Mouse (Mus musculus): Measurements from ENCODE around the gene Ssna1. TPM values are rescaled to one million over a fixed set of nuclear protein-coding genes. Genes with fewer than 3 reads are reported as not detected.

Gene Ssna1
- total RNA-seq (2023), result 29.1 TPM

GRCm38 (mm10) chr2:25271827-25272511, at the start of gene Ssna1, which contains the start of gene Anapc2:
TSS of gene Ssna1 (minus strand) at chr2:25272438.
TSS of gene Anapc2 (plus strand) at chr2:25272478.

GRCm38 (mm10) chr2:25318971-25319773, 46.9 kb upstream of the Ssna1 start, which contains the start of gene Grin1:
TSS of gene Grin1 (minus strand) at chr2:25319187.

GRCm38 (mm10) chr2:25289651-25290050, 17.4 kb upstream of the Ssna1 start, which contains the start of gene Lrrc26:
TSS of gene Lrrc26 (plus strand) at chr2:25289915.

GRCm38 (mm10) chr2:25287927-25288649, 15.8 kb upstream of the Ssna1 start, which contains the start of gene Tmem210:
TSS of gene Tmem210 (plus strand) at chr2:25288145.

GRCm38 (mm10) chr2:25262291-25262767, 9.9 kb downstream of the Ssna1 start, which contains the start of gene Tprn:
TSS of gene Tprn (plus strand) at chr2:25262618.

GRCm38 (mm10) chr2:25255284-25255779, 16.9 kb downstream of the Ssna1 start, which contains the start of gene Tmem203:
TSS of gene Tmem203 (plus strand) at chr2:25255439.

GRCm38 (mm10) chr2:25246183-25247072, 25.8 kb downstream of the Ssna1 start, which contains the start of gene AL732309.1:
TSS of gene AL732309.1 (minus strand) at chr2:25246863.

GRCm38 (mm10) chr2:25242101-25242506, 30.1 kb downstream of the Ssna1 start, which contains the start of the genes Rnf208 and Cysrt1:
TSS of gene Rnf208 (plus strand) at chr2:25242255.
TSS of gene Cysrt1 (minus strand) at chr2:25242452.

GRCm38 (mm10) chr2:25236614-25237013, 35.6 kb downstream of the Ssna1 start, which contains the start of gene Rnf224:
TSS of gene Rnf224 (minus strand) at chr2:25236787.

GRCm38 (mm10) chr2:25234050-25234449, 38.2 kb downstream of the Ssna1 start, which contains the start of gene Slc34a3:
TSS of gene Slc34a3 (minus strand) at chr2:25234364.

GRCm38 (mm10) chr2:25224492-25224765, 47.8 kb downstream of the Ssna1 start, which contains the start of gene Tubb4b:
TSS of gene Tubb4b (minus strand) at chr2:25224702.

Other genes with a start within 250 kb of the Ssna1 start
- gene Nsmf, start 218.1 kb downstream of the Ssna1 start, total RNA-seq (2023), result 29.2 TPM
- not detected for gene Entpd8, start 192.1 kb downstream of the Ssna1 start, total RNA-seq (2023)
- gene Noxa1, start 177.3 kb downstream of the Ssna1 start, total RNA-seq (2023), result not detected
- gene Nrarp, start 91.7 kb downstream of the Ssna1 start, total RNA-seq (2023), result 7.0 TPM
- gene Tor4a, start 75.6 kb downstream of the Ssna1 start, total RNA-seq (2023), result 14.4 TPM
- gene Nelfb, start 60.9 kb downstream of the Ssna1 start, total RNA-seq (2023), result 53.8 TPM
- gene Stpg3, start 57.8 kb downstream of the Ssna1 start, total RNA-seq (2023), result not detected
- not detected for gene Fam166a, start 53.7 kb downstream of the Ssna1 start, total RNA-seq (2023)
- 103 TPM for gene Tubb4b, start 47.7 kb downstream of the Ssna1 start, total RNA-seq (2023)
- not detected for gene Slc34a3, start 38.1 kb downstream of the Ssna1 start, total RNA-seq (2023)
- not detected for gene Rnf224, start 35.7 kb downstream of the Ssna1 start, total RNA-seq (2023)
- 0.50 TPM for gene Rnf208, start 30.2 kb downstream of the Ssna1 start, total RNA-seq (2023)
- gene Cysrt1, start 30.0 kb downstream of the Ssna1 start, total RNA-seq (2023), result not detected
- gene AL732309.1, start 25.6 kb downstream of the Ssna1 start, total RNA-seq (2023), result 12.5 TPM
- 19.2 TPM for gene Tmem203, start 17.0 kb downstream of the Ssna1 start, total RNA-seq (2023)
- 19.1 TPM for gene Tprn, start 9.8 kb downstream of the Ssna1 start, total RNA-seq (2023)
- 100 TPM for gene Anapc2, start within 50 bp of the Ssna1 start, total RNA-seq (2023)
- not detected for gene Tmem210, start 15.7 kb upstream of the Ssna1 start, total RNA-seq (2023)
- not detected for gene Lrrc26, start 17.5 kb upstream of the Ssna1 start, total RNA-seq (2023)
- not detected for gene Grin1, start 46.7 kb upstream of the Ssna1 start, total RNA-seq (2023)
- gene Man1b1, start 59.9 kb upstream of the Ssna1 start, total RNA-seq (2023), result 44.3 TPM
- 16.8 TPM for gene Dpp7, start 83.9 kb upstream of the Ssna1 start, total RNA-seq (2023)
- gene Uap1l1, start 93.2 kb upstream of the Ssna1 start, total RNA-seq (2023), result 5.7 TPM
- gene Sapcd2, start 99.9 kb upstream of the Ssna1 start, total RNA-seq (2023), result 1.1 TPM
- gene Entpd2, start 123.4 kb upstream of the Ssna1 start, total RNA-seq (2023), result not detected
- gene Npdc1, start 126.9 kb upstream of the Ssna1 start, total RNA-seq (2023), result 2.2 TPM
- gene Fut7, start 150.8 kb upstream of the Ssna1 start, total RNA-seq (2023), result 0.67 TPM
- gene Abca2, start 156.3 kb upstream of the Ssna1 start, total RNA-seq (2023), result 67.3 TPM
- gene Clic3, start 184.4 kb upstream of the Ssna1 start, total RNA-seq (2023), result not detected
- 74.0 TPM for gene Paxx, start 188.7 kb upstream of the Ssna1 start, total RNA-seq (2023)
- not detected for gene Ptgds, start 197.6 kb upstream of the Ssna1 start, total RNA-seq (2023)
- gene Lcn12, start 221.5 kb upstream of the Ssna1 start, total RNA-seq (2023), result not detected
- 61.4 TPM for gene Fbxw5, start 228.3 kb upstream of the Ssna1 start, total RNA-seq (2023)
- gene C8g, start 229.3 kb upstream of the Ssna1 start, total RNA-seq (2023), result 0.50 TPM